Mouse (Mus musculus): ENCODE data around the gene Spry1.

- TF ChIP-seq GATA1 (IDR thresholded peaks at IDR 0.05; ENCODE audit: low read length) (no peak), TAL1 (IDR thresholded peaks at IDR 0.05; ENCODE audit: low read length) (no peak)
Observed at GRCm38 (mm10) chr3:37641796-37642680, 2.3 kb downstream of the Spry1 start.

Data from erythroblast, embryonic 14.5 days (primary cell).